Mouse (Mus musculus): ENCODE measurements around the gene Ccm2l. TPM values are rescaled to one million over a fixed set of nuclear protein-coding genes. Genes with fewer than 3 reads are reported as not detected.

Ccm2l gene
- polyA plus RNA-seq, 1 experiment from 2014 or later: 5.3 TPM

- H3K4me2 ChIP-seq: no peak overlapping the region
- H3K4me1 ChIP-seq: no peaks in the 10 kb centered on the region
- H3K36me3 ChIP-seq: no peaks in the 10 kb centered on the region
- H3K27ac ChIP-seq (replicated peaks): no peak overlapping the region
- no peak for ATAC-seq (ENCODE audit: extremely low read depth, insufficient number of reproducible peaks, low FRiP score, low TSS enrichment)
- peaks cover 23% of the 10 kb centered on the region for H3K27me3 ChIP-seq (replicated peaks)
- WGBS: 17% methylated on average over 6 of the region's 6 CpGs
- H3K9ac ChIP-seq: no peak overlapping the region
- no peak overlapping the region for H3K4me3 ChIP-seq
- H3K9me3 ChIP-seq: no peaks in the 10 kb centered on the region
Measured at GRCm38 (mm10) chr2:153131019-153131418, 65.3 kb downstream of the Ccm2l start.

Other genes with a start within 250 kb of the Ccm2l start
- 59.6 and 62.8 TPM in 2 replicates for gene Bcl2l1, start 234.2 kb upstream of the Ccm2l start, polyA plus RNA-seq (2015; fragmentation: Nextera tagmentation; extraction: Ambion mirVana)
- gene Tpx2, start 218.0 kb upstream of the Ccm2l start, polyA plus RNA-seq (2015; fragmentation: Nextera tagmentation; extraction: Ambion mirVana): 51.1 and 55.5 TPM in 2 replicates
- 0.19 and 0.29 TPM in 2 replicates for gene Mylk2, start 154.6 kb upstream of the Ccm2l start, polyA plus RNA-seq (2015; fragmentation: Nextera tagmentation; extraction: Ambion mirVana)
- 2.5 and 2.7 TPM in 2 replicates for gene Foxs1, start 132.7 kb upstream of the Ccm2l start, polyA plus RNA-seq (2015; fragmentation: Nextera tagmentation; extraction: Ambion mirVana)
- gene Dusp15, start 114.3 kb upstream of the Ccm2l start, polyA plus RNA-seq (2015; fragmentation: Nextera tagmentation; extraction: Ambion mirVana): 0.15 and 0.51 TPM in 2 replicates
- gene Ttll9, start 103.5 kb upstream of the Ccm2l start, polyA plus RNA-seq (2015; fragmentation: Nextera tagmentation; extraction: Ambion mirVana): 0.23 and 0.44 TPM in 2 replicates
- gene Pdrg1, start 50.5 kb upstream of the Ccm2l start, polyA plus RNA-seq (2015; fragmentation: Nextera tagmentation; extraction: Ambion mirVana): 101 and 111 TPM in 2 replicates
- gene Xkr7, start 34.1 kb upstream of the Ccm2l start, polyA plus RNA-seq (2015; fragmentation: Nextera tagmentation; extraction: Ambion mirVana): not detected in 2 replicates
- gene Hck, start 42.5 kb downstream of the Ccm2l start, polyA plus RNA-seq (2015; fragmentation: Nextera tagmentation; extraction: Ambion mirVana): 1.8 and 2.2 TPM in 2 replicates
- 59.0 and 63.0 TPM in 2 replicates for gene Tm9sf4, start 95.3 kb downstream of the Ccm2l start, polyA plus RNA-seq (2015; fragmentation: Nextera tagmentation; extraction: Ambion mirVana)
- gene Tspyl3, start 159.5 kb downstream of the Ccm2l start, polyA plus RNA-seq (2015; fragmentation: Nextera tagmentation; extraction: Ambion mirVana): 5.7 and 7.3 TPM in 2 replicates
- gene Plagl2, start 175.5 kb downstream of the Ccm2l start, polyA plus RNA-seq (2015; fragmentation: Nextera tagmentation; extraction: Ambion mirVana): 12.2 and 12.5 TPM in 2 replicates
- 4.6 and 4.8 TPM in 2 replicates for gene Pofut1, start 175.6 kb downstream of the Ccm2l start, polyA plus RNA-seq (2015; fragmentation: Nextera tagmentation; extraction: Ambion mirVana)
- 4.0 and 4.8 TPM in 2 replicates for gene Kif3b, start 225.5 kb downstream of the Ccm2l start, polyA plus RNA-seq (2015; fragmentation: Nextera tagmentation; extraction: Ambion mirVana)